Mouse (Mus musculus): ENCODE results near the gene Polr1d. TPM values are rescaled to one million over a fixed set of nuclear protein-coding genes. Genes with fewer than 3 reads are reported as not detected.

Polr1d gene
- total and polyA plus RNA-seq, 2 experiments: 18.2 to 48.5 TPM

DNA sequence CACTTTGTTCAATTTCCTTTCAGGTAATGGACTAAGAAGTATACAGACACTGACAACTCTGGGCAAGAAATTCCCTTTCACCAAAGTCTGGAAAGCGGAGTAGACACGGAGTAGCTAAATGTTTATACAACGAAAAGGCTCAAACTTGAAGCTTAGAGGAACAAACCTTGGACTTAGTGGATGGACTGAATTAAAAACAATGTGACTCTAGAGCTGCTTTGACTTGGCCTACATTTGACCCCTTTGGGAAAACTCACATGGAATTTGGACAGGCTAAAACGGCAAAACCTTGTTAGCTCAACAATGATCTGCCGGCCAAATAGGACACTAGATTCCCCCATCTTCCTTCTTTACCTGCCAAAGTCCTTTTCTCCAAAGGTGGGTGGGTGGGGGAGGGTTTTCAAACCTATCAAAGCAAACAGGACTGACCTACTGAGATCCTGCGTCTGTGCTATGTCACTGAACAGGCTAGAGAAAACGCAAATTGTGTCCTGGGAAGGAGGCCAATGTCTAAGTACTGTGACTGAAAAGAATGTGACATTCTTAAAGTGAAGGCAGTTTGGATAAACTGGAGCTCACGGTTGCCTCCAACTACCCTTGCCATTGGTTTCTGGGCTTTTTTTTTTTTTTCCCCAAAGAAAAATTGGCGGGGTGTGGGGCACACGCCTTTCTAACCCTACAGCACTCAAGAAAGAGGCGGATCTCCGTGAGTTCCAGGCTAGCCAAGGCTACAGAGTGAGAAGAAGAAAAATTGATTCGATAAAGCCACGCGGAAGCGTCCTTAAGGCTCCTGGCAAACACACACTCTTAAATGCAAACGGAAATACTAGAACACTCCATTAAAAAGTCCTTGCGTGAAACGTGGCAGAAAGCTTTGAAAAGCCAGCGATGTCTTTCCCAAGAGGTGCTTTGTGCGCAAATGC is 1.5 kb upstream of the Polr1d start:
- Histone ChIP-seq H3K36me3 (ENCODE audit: control insufficient read depth, insufficient read depth, low read length) (peaks cover 2% of the 10 kb centered on the region; the same call in 1 of the 2 replicates), H3K4me3 (ENCODE audit: insufficient read depth, low read depth, low read length) (peak overlapping the region; percentile 86), H3K27ac (replicated peaks; ENCODE audit: insufficient read depth, low read depth, low read length) (peak overlapping the region; percentile 83), H3K4me1 (ENCODE audit: control insufficient read depth, insufficient read depth, low read length) (peaks cover 35% of the 10 kb centered on the region), H3K79me2 (ENCODE audit: control insufficient read depth, insufficient read depth, low read length) (peaks cover 35% of the 10 kb centered on the region), H3K9ac (ENCODE audit: low read depth, low read length) (peak overlapping the region; percentile 98), H3K27me3 (ENCODE audit: control insufficient read depth, insufficient read depth, low read length) (no peaks in the 10 kb centered on the region)
- WGBS: 4% methylated on average over 21 of the region's 21 CpGs
- peak; percentile 98 for DNase-seq (ENCODE audit: extremely low read depth, low read depth, low spot score)
- no peak for TF ChIP-seq POLR2A (IDR thresholded peaks at IDR 0.05; ENCODE audit: extremely low read depth, insufficient read depth, low read length)
- TF ChIP-seq CTCF (IDR thresholded peaks at IDR 0.05; ENCODE audit: low read depth, low read length): no peak

DNA sequence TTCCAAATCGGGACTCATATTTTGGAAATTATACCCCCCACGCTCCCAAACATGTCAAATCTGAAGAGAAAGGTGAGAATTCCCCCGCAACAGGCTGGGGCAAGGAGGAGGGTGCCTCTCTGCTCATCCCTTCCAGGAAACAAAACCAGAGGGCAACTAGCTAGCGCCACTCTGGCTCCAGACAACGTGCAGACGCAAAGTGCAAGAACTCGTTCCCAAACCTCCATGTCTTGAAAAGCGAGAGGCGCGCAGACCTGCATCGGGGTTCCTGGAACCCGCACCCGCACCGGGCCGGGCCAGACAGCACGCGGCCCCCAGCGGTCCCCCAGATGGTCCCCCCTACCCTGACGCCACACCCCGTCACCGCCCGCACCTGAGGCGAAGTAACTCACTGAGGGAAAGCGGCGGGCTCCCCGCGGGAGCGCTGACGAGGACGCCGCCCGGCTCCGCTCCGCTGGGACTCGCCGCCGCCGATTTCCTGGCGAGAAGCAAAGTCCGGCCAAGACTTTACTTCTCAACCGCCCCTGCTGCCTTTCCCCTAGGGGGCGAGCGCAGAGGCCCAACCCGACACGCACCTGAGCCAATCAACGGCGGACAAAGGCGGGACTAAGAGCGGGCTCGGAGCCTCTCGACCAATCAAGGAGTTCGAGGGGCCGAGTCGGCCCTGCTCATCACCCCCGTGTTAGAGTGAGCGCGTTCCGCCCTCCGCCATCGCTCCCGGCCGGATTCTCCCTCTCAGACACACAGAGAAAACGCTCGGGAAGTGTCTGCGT is 638 bp upstream of the Polr1d start, which contains the start of gene Lnx2:
Gene Lnx2 (minus strand): TSS at position 561 of the 773 bp plus-strand sequence.
- peak; percentile 63; the same call in 1 of the 2 replicates for TF ChIP-seq POLR2A (IDR thresholded peaks at IDR 0.05; ENCODE audit: extremely low read depth, insufficient read depth, low read length)
- peak; percentile 65 for TF ChIP-seq CTCF (IDR thresholded peaks at IDR 0.05; ENCODE audit: low read depth, low read length)
- DNase-seq (ENCODE audit: extremely low read depth, low read depth, low spot score): peak; percentile 91
- peaks cover 40% of the 10 kb centered on the region for H3K79me2 ChIP-seq (ENCODE audit: control insufficient read depth, insufficient read depth, low read length)
- H3K4me1 ChIP-seq (ENCODE audit: control insufficient read depth, insufficient read depth, low read length): peaks cover 27% of the 10 kb centered on the region
- peaks cover 2% of the 10 kb centered on the region; the same call in 1 of the 2 replicates for H3K36me3 ChIP-seq (ENCODE audit: control insufficient read depth, insufficient read depth, low read length)
- WGBS: under 1% methylated on average over 65 of the region's 65 CpGs
- peak within 1 kb of the TSS; percentile 86 for H3K4me3 ChIP-seq (ENCODE audit: insufficient read depth, low read depth, low read length)
- H3K27ac ChIP-seq (replicated peaks; ENCODE audit: insufficient read depth, low read depth, low read length): peak within 1 kb of the TSS; percentile 83
- peak within 1 kb of the TSS; percentile 98 for H3K9ac ChIP-seq (ENCODE audit: low read depth, low read length)
- H3K27me3 ChIP-seq (ENCODE audit: control insufficient read depth, insufficient read depth, low read length): no peaks in the 10 kb centered on the region

- DNase-seq (ENCODE audit: extremely low read depth, low read depth, low spot score): peak; percentile 73
- Histone ChIP-seq H3K4me1 (ENCODE audit: control insufficient read depth, insufficient read depth, low read length) (peaks cover 21% of the 10 kb centered on the region), H3K4me3 (ENCODE audit: insufficient read depth, low read depth, low read length) (peak overlapping the region; percentile 86), H3K9ac (ENCODE audit: low read depth, low read length) (peak overlapping the region; percentile 94), H3K27ac (replicated peaks; ENCODE audit: insufficient read depth, low read depth, low read length) (peak overlapping the region; percentile 73), H3K79me2 (ENCODE audit: control insufficient read depth, insufficient read depth, low read length) (peaks cover 41% of the 10 kb centered on the region), H3K27me3 (ENCODE audit: control insufficient read depth, insufficient read depth, low read length) (no peaks in the 10 kb centered on the region), H3K36me3 (ENCODE audit: control insufficient read depth, insufficient read depth, low read length) (peaks cover 3% of the 10 kb centered on the region; the same call in 1 of the 2 replicates)
- WGBS: under 1% methylated on average over 55 of the region's 57 CpGs
- TF ChIP-seq POLR2A (IDR thresholded peaks at IDR 0.05; ENCODE audit: extremely low read depth, insufficient read depth, low read length): peak; percentile 37; the same call in 1 of the 2 replicates
- no peak for TF ChIP-seq CTCF (IDR thresholded peaks at IDR 0.05; ENCODE audit: low read depth, low read length)
Measured at GRCm38 (mm10) chr5:147077305-147078034, 620 bp downstream of the Polr1d start.

GRCm38 (mm10) chr5:147078110-147078900 is 1.5 kb downstream of the Polr1d start:
- peak overlapping the region; percentile 94 for H3K9ac ChIP-seq (ENCODE audit: low read depth, low read length)
- H3K4me1 ChIP-seq (ENCODE audit: control insufficient read depth, insufficient read depth, low read length): peaks cover 17% of the 10 kb centered on the region
- H3K79me2 ChIP-seq (ENCODE audit: control insufficient read depth, insufficient read depth, low read length): peaks cover 35% of the 10 kb centered on the region
- H3K27ac ChIP-seq (replicated peaks; ENCODE audit: insufficient read depth, low read depth, low read length): peak overlapping the region; percentile 71
- TF ChIP-seq POLR2A (IDR thresholded peaks at IDR 0.05; ENCODE audit: extremely low read depth, insufficient read depth, low read length) (no peak), CTCF (IDR thresholded peaks at IDR 0.05; ENCODE audit: low read depth, low read length) (no peak)
- H3K4me3 ChIP-seq (ENCODE audit: insufficient read depth, low read depth, low read length): peak overlapping the region; percentile 86
- no peak for DNase-seq (ENCODE audit: extremely low read depth, low read depth, low spot score)
- H3K36me3 ChIP-seq (ENCODE audit: control insufficient read depth, insufficient read depth, low read length): peaks cover 3% of the 10 kb centered on the region; the same call in 1 of the 2 replicates
- 22% methylated on average over 11 of the region's 11 CpGs for WGBS
- no peaks in the 10 kb centered on the region for H3K27me3 ChIP-seq (ENCODE audit: control insufficient read depth, insufficient read depth, low read length)
